Mouse (Mus musculus): Measurements from ENCODE around the gene Rps12-ps3.

The Rps12-ps3 gene

DNA sequence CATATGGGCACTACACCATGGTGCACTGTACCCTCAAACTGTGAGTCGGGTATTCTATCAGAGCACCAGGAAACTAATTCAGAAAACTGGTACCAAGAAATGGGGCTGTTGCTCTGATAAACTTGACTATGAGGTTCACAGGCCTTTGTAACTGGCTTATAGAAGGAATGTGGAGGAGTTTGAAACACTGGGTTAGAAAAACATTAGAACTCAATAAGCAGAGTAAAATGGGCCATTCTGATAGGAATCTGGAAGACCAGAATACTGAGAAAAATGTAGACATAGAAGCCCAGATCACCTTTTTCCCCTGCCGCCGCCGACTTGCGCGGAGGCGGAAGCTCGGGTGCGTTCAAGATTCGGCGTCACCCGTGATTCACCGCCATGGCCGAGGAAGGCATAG is at the start of gene Rps12-ps3:
Gene Rps12-ps3, plus strand, starts transcription at position 301 of the 400 bp plus-strand sequence.
- no peak for DNase-seq (ENCODE audit: low read depth, low spot score)

DNA sequence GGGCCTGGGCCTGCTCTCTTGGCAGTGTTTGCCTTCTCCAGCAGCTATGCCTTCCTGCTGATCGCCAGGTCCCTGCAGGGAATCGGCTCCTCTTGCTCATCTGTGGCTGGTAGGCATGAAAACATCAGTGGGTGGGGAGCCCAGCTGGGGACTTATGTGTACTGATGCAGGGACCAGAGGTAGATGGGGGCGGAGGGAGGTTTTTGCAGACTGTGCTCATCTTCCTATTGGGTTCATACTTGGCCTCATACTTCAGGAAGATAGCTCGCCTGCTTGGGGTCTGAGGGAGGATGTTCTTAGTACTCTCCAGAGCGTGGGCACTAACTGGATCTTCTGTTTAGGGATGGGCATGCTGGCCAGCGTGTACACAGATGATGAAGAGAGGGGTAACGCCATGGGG is 48.9 kb upstream of the Rps12-ps3 start:
- no peak for DNase-seq (ENCODE audit: low read depth, low spot score)

DNA sequence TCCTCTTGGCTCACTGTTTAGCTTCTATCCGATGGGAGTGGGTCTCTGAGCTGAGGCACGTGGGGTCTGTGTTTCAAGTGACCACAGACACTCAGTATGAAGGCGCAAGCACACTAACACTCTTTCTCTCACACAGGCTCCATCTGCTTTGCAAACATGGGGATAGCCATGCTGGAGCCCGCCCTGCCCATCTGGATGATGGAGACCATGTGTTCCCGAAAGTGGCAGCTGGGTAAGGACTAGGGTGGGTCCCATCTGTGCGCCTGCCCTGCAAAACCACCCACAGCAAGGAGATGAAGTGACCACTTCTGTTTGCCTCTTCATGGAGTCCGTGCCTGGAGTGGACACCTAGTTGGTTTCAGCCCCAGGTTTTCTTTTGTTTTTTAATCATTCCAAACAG is 45.7 kb upstream of the Rps12-ps3 start:
- DNase-seq (ENCODE audit: low read depth, low spot score): no peak

- DNase-seq (ENCODE audit: low read depth, low spot score): no peak
These were observed 41.2 kb upstream of the Rps12-ps3 start for GRCm38 (mm10) chr19:59280841-59281240.

DNA sequence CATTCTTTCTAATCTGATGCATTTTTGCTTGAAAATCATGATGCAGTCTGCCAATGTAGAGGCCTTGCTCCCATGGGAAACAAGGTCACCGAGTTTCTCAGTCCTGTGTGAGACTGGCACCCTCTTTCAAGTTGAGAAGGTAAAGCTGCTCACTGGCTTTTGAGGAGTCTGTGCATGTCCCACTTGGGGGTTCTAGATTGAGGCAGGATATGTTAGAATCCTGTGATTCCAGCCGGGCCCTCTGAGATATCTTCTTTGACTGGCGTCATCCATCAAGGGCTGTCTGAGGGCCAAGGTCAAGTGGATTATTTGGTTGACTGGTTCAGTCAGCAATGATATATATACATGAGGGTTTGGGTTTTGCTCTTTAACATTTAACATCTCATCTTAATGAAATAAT is 40.1 kb upstream of the Rps12-ps3 start:
- no peak for DNase-seq (ENCODE audit: low read depth, low spot score)

DNA sequence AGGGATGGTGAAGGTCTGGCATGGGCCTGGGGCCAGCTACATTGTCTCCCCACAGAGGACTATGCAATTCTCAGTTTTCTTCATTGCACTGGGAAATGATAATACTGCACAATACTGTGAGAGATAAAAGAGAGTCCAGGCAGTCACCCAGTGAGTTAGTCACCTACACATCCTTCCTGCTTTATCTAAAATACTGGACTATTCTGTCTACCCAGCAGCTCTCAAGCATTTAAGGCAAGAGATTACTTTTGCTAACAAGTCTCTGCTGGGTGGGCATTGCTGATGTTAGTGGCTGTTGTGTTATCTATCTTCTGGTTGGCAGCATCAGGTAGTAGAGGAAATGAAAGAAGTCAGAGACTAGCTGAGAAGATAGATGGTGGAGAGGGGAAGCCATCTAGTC is 33.0 kb upstream of the Rps12-ps3 start:
- no peak for DNase-seq (ENCODE audit: low read depth, low spot score)

DNA sequence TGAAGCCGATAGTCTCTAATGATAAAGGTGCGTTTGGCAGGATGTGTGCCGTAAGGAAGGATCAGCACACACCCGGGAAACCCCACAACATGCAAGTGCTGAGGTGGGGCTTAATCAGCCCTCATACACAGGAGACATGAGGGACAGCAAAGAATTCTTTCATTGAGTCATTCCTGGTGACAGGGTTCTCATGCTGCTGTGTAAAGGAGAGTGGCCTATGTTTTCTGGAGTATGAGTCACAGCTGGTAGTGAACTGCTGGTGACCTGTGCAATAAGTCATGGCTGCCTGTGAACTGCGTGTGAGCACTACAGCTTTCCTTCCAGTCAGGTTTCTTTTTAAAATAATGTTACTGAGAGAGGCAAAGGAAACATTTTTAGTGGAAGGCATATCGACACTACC is 32.3 kb upstream of the Rps12-ps3 start:
- no peak for DNase-seq (ENCODE audit: low read depth, low spot score)

- no peak for DNase-seq (ENCODE audit: low read depth, low spot score)
These were observed 29.8 kb upstream of the Rps12-ps3 start for GRCm38 (mm10) chr19:59292183-59292839.

DNA sequence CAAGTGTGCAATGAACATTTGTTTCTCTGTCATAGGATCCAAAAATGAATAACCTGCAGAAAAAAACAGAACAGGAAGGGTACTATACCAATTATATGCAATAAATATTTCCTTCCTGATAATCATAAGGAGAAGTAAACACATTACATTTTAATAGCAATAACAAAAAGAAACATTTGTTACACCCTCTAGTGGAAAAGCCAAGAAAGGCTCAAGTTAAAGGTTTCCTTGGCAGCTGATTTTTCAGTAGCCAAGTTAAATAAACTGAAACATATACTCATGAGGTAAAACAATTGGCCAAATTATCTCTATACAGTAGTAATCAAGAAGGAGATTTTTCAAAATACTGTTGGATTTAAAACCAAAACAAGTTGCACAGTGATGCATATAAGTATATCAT is 6.8 kb upstream of the Rps12-ps3 start:
- DNase-seq (ENCODE audit: low read depth, low spot score): no peak

DNA sequence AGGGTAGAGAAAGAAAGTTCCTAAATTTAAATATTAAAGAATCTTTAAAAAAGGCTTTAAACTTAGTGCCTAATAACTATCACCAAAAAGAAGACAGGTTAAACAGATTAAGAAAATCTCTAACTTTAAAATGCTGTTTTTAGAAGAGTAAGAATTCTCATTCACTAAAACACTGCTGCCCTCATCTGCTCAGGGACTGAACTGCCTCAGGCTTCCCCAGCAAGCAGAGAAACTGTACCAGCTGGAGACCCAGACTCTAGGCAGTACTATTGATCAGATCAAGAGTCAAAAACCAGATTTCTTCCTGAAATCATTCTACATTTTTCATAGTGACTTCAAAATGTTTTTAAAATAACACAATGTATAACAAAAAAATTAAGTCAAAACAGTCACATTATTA is 5.5 kb upstream of the Rps12-ps3 start:
- peak; percentile 7 for DNase-seq (ENCODE audit: low read depth, low spot score)

GRCm38 (mm10) chr19:59330816-59331225 is 8.7 kb downstream of the Rps12-ps3 start:
- no peak for DNase-seq (ENCODE audit: low read depth, low spot score)

DNA sequence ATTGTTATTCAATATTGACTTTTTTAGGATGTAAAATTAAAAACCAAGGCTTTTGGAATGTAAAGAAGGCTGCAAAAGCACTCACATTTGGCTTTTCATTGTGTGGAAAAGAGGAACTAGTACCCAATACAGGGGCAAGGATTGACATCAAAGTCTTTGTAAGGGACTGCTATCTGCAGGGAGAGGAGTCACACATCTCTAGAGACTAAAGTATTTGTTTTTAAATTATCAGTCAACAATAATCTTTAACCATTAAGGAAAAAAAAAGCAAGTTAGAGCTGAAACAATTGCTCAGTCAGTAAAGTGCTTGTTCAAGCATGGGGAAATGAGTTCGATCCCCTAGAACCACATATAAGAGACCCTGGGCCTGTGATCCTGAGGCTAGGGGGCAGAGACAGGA is 14.6 kb downstream of the Rps12-ps3 start:
- no peak for DNase-seq (ENCODE audit: low read depth, low spot score)

- no peak for DNase-seq (ENCODE audit: low read depth, low spot score)
These were observed 16.0 kb downstream of the Rps12-ps3 start for GRCm38 (mm10) chr19:59337872-59338681.

GRCm38 (mm10) chr19:59339908-59340307 is 17.8 kb downstream of the Rps12-ps3 start:
- no peak for DNase-seq (ENCODE audit: low read depth, low spot score)

DNA sequence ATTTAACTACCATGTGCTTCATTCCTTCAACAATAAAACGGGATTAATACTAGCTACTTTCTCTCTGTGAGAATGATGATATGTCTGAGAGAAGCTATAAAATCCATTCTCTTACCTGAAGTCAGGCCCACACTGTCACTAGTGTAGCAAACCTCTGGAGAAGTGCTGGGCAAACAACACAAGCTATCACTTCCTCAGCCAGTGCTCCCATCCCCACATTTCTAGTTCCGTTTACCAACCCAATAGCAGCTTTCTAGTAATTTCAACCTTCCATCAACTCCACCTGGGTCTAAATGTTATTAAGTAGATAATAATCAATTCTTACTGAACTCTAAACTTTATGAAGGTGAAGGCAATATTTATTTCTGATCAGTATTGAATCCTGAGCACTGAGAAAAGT is 20.9 kb downstream of the Rps12-ps3 start:
- DNase-seq (ENCODE audit: low read depth, low spot score): no peak

- DNase-seq (ENCODE audit: low read depth, low spot score): peak; percentile 26
These were observed 22.2 kb downstream of the Rps12-ps3 start for GRCm38 (mm10) chr19:59344304-59344711.

DNA sequence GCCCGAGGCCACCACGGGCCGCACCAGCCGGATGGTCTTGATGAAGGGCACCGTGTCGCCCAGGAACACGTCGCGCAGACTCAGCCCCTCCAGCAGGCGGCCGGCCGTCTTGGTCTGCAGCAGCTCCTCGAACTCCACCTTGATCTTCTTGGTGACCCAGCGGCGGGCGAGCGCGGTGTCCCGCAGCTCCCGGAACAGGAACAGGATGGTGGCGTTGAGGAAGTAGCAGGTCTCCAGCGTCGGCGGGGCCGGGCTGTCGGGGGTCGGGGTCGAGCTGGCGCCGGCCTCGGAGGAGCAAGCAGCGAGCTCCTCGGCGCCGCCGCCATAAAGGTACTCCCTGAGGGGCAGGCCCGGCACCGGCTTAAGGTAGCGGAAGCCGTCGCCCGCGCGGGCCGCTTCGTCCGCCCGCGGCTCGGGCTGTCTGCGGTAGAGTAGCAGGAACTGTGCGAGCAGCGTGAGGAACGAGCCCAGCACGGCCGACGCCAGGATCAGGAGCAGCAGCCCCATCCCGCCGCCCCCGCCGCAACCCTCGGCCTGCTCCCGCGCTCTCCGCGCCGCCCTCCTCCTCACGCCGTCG is 23.1 kb downstream of the Rps12-ps3 start:
- DNase-seq (ENCODE audit: low read depth, low spot score): peak; percentile 74

GRCm38 (mm10) chr19:59345658-59346283 is 23.7 kb downstream of the Rps12-ps3 start, which contains the start of gene Pdzd8:
Pdzd8 (minus strand) TSS chr19:59345780.
- DNase-seq (ENCODE audit: low read depth, low spot score): peak; percentile 94

GRCm38 (mm10) chr19:59346325-59346724 is 24.2 kb downstream of the Rps12-ps3 start:
- no peak for DNase-seq (ENCODE audit: low read depth, low spot score)

- DNase-seq (ENCODE audit: low read depth, low spot score): no peak
These were observed 27.4 kb downstream of the Rps12-ps3 start for GRCm38 (mm10) chr19:59349329-59349960.

- no peak for DNase-seq (ENCODE audit: low read depth, low spot score)
These were observed 28.3 kb downstream of the Rps12-ps3 start for GRCm38 (mm10) chr19:59350273-59350903.

Measured in ZHBTc4 (cell line).